Mouse (Mus musculus) intestine, embryonic 16.5 days (tissue): ENCODE measurements around the gene Efnb2. TPM values are rescaled to one million over a fixed set of nuclear protein-coding genes. Genes with fewer than 3 reads are reported as not detected.

Experiments
- ATAC-seq: fragments of 200-750 bp; cut with Nextera tagmentation; 2 replicates; pipeline ENCODE4 v1.8.0; 2017; ENCODE audit warnings: moderate TSS enrichment, moderate library complexity
- H3K27ac ChIP-seq: fragments of 300-500 bp; sonication (generic); 2 replicates; pipeline ENCODE4 v1.5.1; 2014; ENCODE audit warnings: mild to moderate bottlenecking, low read length
- H3K27me3 ChIP-seq: fragments of 300-500 bp; sonication (generic); replicated peaks from 2 replicates; pipeline ENCODE4 v1.6.1; 2014; ENCODE audit warnings: low read length, control low read depth, mixed read lengths; ENCODE audit not compliant: control insufficient read depth, insufficient read depth
- H3K36me3 ChIP-seq: fragments of 300-500 bp; sonication (generic); 2 replicates; pipeline ENCODE4 v1.6.1; 2014; ENCODE audit warnings: low read length, control low read depth; ENCODE audit not compliant: control insufficient read depth, insufficient read depth
- H3K4me1 ChIP-seq: fragments of 300-500 bp; sonication (generic); 2 replicates; pipeline ENCODE4 v1.6.1; 2014; ENCODE audit warnings: low read length, control low read depth, mixed read lengths; ENCODE audit not compliant: control insufficient read depth, insufficient read depth
- H3K4me2 ChIP-seq: fragments of 300-500 bp; sonication (generic); 2 replicates; pipeline ENCODE4 v1.6.1; 2014; ENCODE audit warnings: low read depth, low read length, control low read depth
- H3K4me3 ChIP-seq: fragments of 300-500 bp; sonication (generic); 2 replicates; pipeline ENCODE4 v1.5.1; 2014; ENCODE audit warnings: mild to moderate bottlenecking, low read length
- H3K9ac ChIP-seq: fragments of 300-500 bp; sonication (generic); 2 replicates; pipeline ENCODE4 v1.6.1; 2014; ENCODE audit warnings: low read depth, low read length
- H3K9me3 ChIP-seq: fragments of 300-500 bp; sonication (generic); 2 replicates; pipeline ENCODE4 v1.6.1; 2016; ENCODE audit warnings: low read length, control low read depth; ENCODE audit not compliant: control insufficient read depth
- WGBS: fragments of 180-500 bp; shearing (Covaris S2); extraction: QIAGEN DNeasy Blood & Tissue Kit; methylation state at CpG from one replicate; pipeline ENCODE4 v1.1.7; 2014; 5-methylcytosine and 5-hydroxymethylcytosine counted together
- polyA plus RNA-seq: library from polyadenylated mRNA; unstranded; fragments of >200 nt; fragmentation: Nextera tagmentation; extraction: Ambion mirVana; gene quantifications from 2 replicates; pipeline ENCODE4 v1.2.1, GENCODE M21; 2015

Gene Efnb2
- polyA plus RNA-seq, 1 experiment from 2014 or later: 4.9 TPM

DNA sequence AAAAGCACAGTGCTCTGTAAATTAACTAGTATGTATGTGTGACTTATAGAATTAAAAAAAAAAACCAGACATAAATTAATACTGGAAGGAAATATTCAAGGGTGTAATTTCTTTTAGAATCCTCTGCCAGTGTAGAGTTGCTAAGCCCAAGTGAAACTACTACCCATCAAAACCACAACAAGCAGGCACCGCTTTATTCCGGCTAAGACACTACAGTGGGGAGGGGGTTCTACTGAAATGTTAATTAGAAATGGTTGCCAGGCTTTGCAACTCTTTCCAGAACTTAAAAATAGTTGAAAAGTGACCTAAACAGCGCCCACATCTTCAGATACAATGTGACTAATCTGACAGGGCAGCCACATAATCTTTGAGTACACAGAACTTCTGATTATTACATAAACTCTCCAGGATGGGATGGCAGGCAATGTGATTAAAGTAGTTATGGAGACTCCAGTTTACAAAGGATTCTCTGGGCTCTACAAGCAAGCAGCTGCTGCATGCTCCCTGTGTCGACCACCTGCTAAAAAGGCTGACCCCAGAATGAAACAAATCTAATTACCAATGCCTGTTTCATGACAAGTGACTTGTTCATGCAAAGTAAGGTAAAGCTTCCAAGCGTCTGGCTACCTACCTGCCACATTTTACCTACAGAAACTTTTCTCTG, 3.2 kb downstream of the Efnb2 start:
- Histone ChIP-seq H3K27ac (no peak overlapping the region), H3K4me1 (peaks cover 12% of the 10 kb centered on the region; the same call in 1 of the 2 replicates), H3K36me3 (no peaks in the 10 kb centered on the region), H3K9me3 (no peaks in the 10 kb centered on the region), H3K4me2 (peak overlapping the region; percentile 86), H3K4me3 (peak overlapping the region; percentile 87), H3K9ac (peak overlapping the region; percentile 82; the same call in 1 of the 2 replicates), H3K27me3 (no peaks in the 10 kb centered on the region)
- WGBS: 49% methylated on average over 5 of the region's 5 CpGs
- ATAC-seq: no peak

DNA sequence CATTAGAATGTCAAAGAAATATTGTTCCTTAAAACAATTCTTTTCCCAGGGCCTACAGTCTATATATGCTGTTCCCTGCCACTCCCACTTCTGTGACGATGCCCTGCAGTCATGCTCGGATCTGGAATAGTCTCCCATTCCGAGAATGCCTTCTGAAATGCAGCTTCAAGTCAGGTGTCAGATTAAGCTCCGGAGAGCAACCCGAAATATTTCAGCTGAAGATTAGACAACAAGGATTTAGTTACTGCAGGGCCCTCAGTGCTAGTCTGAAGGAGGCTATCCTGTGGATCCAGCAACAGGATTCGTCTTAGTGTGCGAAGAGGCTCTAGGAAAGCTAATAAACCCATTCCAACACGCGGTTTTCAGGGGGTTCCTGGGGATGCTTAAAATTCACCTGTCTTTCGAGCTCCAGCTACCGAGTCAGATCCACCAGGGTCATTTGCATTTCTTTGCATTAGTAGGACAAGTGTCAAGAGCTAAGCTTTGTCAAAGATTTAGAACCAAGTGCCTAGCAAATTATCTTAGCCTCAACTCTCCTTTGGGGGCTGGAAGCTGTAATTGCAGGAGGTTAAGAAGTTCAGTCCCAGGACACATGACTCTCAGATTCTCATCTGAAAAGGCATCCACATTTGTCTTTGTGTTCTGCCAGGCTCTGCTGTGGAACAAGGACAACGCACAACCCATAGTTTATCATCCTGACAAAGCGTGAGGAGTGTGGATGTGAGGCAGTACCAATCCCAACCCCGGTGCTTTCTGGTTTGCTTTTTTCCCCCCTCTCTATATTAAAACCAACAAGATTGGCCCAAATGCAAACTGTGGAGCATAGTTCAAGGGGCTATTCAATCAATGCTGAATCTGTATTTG, 4.2 kb downstream of the Efnb2 start:
- no peaks in the 10 kb centered on the region for H3K27me3 ChIP-seq
- WGBS: 40% methylated on average over 14 of the region's 14 CpGs

DNA sequence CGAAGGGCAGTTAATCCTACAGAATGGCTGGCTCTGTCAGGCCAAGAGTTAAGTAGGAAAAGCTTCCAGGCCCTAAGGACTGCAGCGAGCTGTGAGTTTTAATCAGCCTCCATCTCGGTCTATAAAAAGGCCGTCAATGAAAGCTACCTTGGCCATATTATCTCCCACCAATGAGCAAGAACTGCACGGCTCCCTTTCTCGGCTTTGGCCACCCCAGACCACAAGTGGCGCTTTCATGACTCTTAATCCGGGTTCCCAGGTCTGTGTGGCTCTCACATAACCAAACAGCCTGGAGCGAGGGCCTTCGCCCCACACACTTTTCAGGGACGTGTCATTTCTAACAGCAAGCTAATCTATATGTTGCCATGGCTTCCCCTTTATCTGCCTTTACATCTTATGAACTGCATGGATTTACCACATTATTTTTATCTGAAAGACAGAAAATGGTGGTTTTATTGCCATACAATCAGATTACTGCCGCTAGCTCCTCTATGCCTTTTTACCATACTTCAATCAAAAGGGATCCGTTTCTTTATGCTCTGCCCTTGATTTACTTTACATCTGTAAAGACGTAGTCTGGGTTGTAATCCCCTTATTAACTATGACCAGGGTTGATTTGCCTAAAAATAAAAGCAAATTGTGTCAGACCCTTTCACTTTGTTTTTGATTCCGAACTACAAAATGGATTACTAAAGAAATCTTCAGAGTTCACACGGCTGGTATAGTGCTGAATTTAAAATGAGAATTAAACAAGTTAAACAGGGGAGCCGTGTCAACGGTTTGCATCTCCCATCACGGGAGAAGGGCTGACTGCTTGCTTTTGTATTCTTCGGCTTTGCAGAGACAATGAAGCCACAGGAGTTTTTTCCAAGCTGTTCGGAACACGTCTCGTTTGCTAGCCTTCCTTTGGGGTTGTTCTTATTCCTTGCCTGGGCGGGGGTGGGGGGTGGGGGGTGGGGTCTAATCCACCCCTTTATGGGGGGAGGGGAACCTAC, 5.4 kb downstream of the Efnb2 start:
- H3K4me3 ChIP-seq: 0 out of 2 replicates have a peak overlapping the region, but pooled peaks have one; percentile 0
- no peak overlapping the region; the same call in 1 of the 2 replicates for H3K4me2 ChIP-seq
- no peaks in the 10 kb centered on the region for H3K36me3 ChIP-seq
- ATAC-seq: no peak
- 52% methylated on average over 24 of the region's 24 CpGs for WGBS
- no peaks in the 10 kb centered on the region for H3K9me3 ChIP-seq
- no peak overlapping the region for H3K27ac ChIP-seq
- no peak overlapping the region for H3K9ac ChIP-seq
- peaks cover 14% of the 10 kb centered on the region for H3K4me1 ChIP-seq
- no peaks in the 10 kb centered on the region for H3K27me3 ChIP-seq

More for the DNA sequence above, 4.2 kb downstream of the Efnb2 start:
- Histone ChIP-seq H3K4me2 (peak overlapping the region; percentile 1), H3K4me3 (peak overlapping the region; percentile 16), H3K9me3 (no peaks in the 10 kb centered on the region), H3K27ac (no peak overlapping the region), H3K9ac (no peak overlapping the region; the same call in 1 of the 2 replicates), H3K36me3 (no peaks in the 10 kb centered on the region), H3K4me1 (peaks cover 14% of the 10 kb centered on the region)
- ATAC-seq: no peak

DNA sequence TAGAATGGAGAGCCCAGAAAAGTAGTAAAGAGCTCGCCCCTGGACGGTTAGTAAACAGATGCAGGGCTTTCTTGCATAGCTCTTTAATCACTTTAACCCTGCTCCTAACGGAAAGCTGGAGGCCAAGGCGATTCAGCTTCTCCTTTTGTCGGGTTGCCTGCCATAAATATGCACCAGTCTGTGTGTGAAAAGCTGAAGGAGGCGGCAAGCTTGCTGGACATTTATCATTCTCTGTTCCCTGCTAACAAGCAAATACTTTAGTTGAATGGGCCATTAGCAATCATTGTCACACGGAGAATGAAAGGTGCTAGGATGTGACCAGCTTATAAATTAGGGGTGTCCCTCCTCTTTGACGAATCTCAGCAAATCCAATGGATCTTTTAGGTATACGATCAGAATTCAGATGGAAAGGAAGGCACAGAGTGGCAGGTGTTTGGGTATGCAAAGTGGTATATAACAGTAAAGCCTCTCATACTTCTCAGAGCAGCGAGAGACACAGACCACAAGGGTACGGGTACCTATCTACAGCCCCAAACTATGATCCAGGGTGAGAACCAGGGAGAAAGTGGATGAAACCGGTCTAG, 7.0 kb downstream of the Efnb2 start:
- Histone ChIP-seq H3K36me3 (no peaks in the 10 kb centered on the region), H3K4me3 (no peak overlapping the region), H3K4me1 (peaks cover 29% of the 10 kb centered on the region), H3K27me3 (no peaks in the 10 kb centered on the region), H3K4me2 (no peak overlapping the region), H3K9ac (no peak overlapping the region), H3K27ac (no peak overlapping the region), H3K9me3 (no peaks in the 10 kb centered on the region)
- 46% methylated on average over 12 of the region's 12 CpGs for WGBS
- no peak for ATAC-seq

DNA sequence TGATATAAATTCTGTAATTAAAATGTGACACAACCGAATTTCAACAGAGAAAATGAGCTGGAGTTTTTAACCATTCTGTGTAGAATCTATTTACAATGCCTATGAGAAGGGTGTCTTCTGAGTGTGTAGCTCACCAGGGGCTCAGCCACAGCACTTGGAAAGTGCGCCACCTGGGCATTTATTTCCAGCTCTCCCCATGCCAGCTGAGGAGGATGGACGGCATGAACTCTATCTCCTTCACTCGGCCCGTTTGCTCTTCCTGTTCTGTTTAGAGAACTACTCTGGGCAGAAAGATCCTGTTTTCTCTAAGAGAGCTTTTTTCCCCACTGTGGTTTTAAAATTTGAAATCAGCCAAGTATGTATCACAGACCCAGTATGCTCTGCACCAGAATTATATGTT, 7.7 kb downstream of the Efnb2 start:
- no peaks in the 10 kb centered on the region for H3K27me3 ChIP-seq
- H3K4me2 ChIP-seq: no peak overlapping the region
- H3K9ac ChIP-seq: no peak overlapping the region
- H3K27ac ChIP-seq: no peak overlapping the region
- H3K36me3 ChIP-seq: no peaks in the 10 kb centered on the region
- H3K9me3 ChIP-seq: no peaks in the 10 kb centered on the region
- ATAC-seq: no peak
- peaks cover 31% of the 10 kb centered on the region for H3K4me1 ChIP-seq
- 51% methylated on average over 5 of the region's 5 CpGs for WGBS
- no peak overlapping the region for H3K4me3 ChIP-seq

DNA sequence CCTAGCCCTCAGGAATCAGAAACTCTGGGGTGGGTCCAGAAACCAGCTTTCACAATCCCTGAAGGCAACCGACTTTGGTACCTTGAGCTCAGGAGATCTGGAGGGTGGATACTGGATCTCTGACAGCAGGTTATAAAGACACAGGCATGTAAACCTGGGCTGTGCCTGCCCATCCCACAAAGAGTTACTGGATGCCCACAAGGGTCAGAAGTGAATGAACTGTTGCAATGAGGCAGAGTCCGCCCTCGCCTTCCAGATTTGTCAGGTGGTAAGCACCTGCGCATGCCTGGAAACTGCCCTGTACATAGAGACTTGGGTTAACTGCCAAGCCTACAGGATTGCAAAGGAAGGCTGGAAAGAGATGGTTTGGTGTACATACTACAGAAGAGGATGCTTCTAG, 8.7 kb downstream of the Efnb2 start:
- ATAC-seq: peak; percentile 89
- Histone ChIP-seq H3K9me3 (no peaks in the 10 kb centered on the region), H3K27ac (peak overlapping the region; percentile 27; the same call in 1 of the 2 replicates), H3K9ac (no peak overlapping the region), H3K4me3 (no peak overlapping the region), H3K4me1 (peaks cover 30% of the 10 kb centered on the region), H3K36me3 (no peaks in the 10 kb centered on the region), H3K27me3 (no peaks in the 10 kb centered on the region), H3K4me2 (no peak overlapping the region)
- 71% methylated on average over 4 of the region's 4 CpGs for WGBS

DNA sequence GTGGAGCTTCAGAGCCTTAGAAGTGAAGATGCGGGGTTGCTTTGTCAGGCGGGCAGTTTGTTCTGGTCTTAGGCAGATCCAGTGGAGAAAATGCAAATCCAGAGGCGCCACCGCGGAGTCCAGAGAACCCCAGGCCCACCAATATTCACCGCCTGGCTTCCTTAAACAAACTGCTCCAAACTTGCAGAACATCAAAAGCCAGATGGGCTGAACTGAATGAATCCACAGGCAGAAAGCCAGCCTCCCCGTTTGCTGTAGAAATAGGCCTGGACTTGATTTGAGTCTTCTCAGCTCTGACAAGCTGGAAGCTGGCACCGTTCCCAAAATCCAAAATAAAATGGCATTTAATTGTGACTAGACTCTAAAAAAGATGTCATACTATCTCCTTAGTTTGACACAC, 11.1 kb downstream of the Efnb2 start:
- no peak overlapping the region for H3K27ac ChIP-seq
- peaks cover 22% of the 10 kb centered on the region for H3K4me1 ChIP-seq
- no peak overlapping the region for H3K4me3 ChIP-seq
- H3K9me3 ChIP-seq: no peaks in the 10 kb centered on the region
- H3K4me2 ChIP-seq: no peak overlapping the region
- no peak for ATAC-seq
- H3K9ac ChIP-seq: no peak overlapping the region
- no peaks in the 10 kb centered on the region for H3K27me3 ChIP-seq
- 52% methylated on average over 8 of the region's 8 CpGs for WGBS
- no peaks in the 10 kb centered on the region for H3K36me3 ChIP-seq

DNA sequence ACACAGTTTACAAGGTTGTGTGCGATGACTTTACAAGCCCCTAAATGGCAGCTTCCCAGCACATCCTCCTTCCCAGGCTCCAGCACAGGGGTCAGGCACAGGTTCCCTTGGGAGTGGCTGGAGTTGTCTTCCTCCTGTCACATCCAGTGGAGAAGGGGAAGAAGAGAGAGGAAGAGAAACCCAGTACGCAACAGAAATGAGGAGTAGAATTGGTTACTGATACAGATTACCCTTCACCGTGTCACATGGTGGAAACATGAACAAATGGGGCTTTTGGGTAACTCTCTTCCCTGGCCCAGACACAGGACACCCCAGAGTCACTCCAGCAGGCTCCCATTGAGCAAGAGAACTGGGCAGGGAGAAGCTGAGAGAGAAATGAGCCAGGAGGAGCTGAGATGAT, 11.5 kb downstream of the Efnb2 start:
- ATAC-seq: no peak

More for the DNA sequence above, 11.5 kb downstream of the Efnb2 start:
- Histone ChIP-seq H3K4me1 (peaks cover 22% of the 10 kb centered on the region), H3K4me2 (no peak overlapping the region), H3K27me3 (no peaks in the 10 kb centered on the region), H3K4me3 (no peak overlapping the region), H3K36me3 (no peaks in the 10 kb centered on the region), H3K27ac (no peak overlapping the region), H3K9me3 (no peaks in the 10 kb centered on the region), H3K9ac (no peak overlapping the region)
- 80% methylated on average over 3 of the region's 3 CpGs for WGBS
